Mouse (Mus musculus) lung, adult 2 months (tissue): ENCODE measurements around the gene Plcb3.

Experiments
- CTCF ChIP-seq: fragments of 200-500 bp; IDR thresholded peaks from 2 replicates; pipeline ENCODE4 v1.5.1; 2011; ENCODE audit warnings: mild to moderate bottlenecking, low read length, control low read depth; ENCODE audit not compliant: insufficient read depth
- POLR2A ChIP-seq: fragments of 200-500 bp; IDR thresholded peaks from 2 replicates; pipeline ENCODE4 v1.6.1; 2011; ENCODE audit warnings: low read depth, mild to moderate bottlenecking, control low read depth, low read length, borderline replicate concordance; ENCODE audit errors: extremely low read depth

- TF ChIP-seq CTCF, result no peak
- no peak for TF ChIP-seq POLR2A
These were observed 43.2 kb downstream of the Plcb3 start for GRCm38 (mm10) chr19:6933102-6933435.
